Mouse (Mus musculus) olfactory bulb, adult 2 months (tissue): Measurements from ENCODE around the gene Dhcr24. TPM values are rescaled to one million over a fixed set of nuclear protein-coding genes. Genes with fewer than 3 reads are reported as not detected.

Experiments used
- H3K27ac ChIP-seq: fragments of 200-500 bp; 2 replicates; pipeline ENCODE4 v1.5.1; 2012; ENCODE audit warnings: low read depth, low read length; ENCODE audit not compliant: insufficient read depth
- H3K4me1 ChIP-seq: fragments of 200-500 bp; 2 replicates; pipeline ENCODE4 v1.6.1; 2012; ENCODE audit warnings: low read length; ENCODE audit not compliant: control insufficient read depth, insufficient read depth
- H3K4me3 ChIP-seq: fragments of 200-500 bp; 2 replicates; pipeline ENCODE4 v1.5.1; 2012; ENCODE audit warnings: mild to moderate bottlenecking, low read depth, low read length, moderate library complexity; ENCODE audit not compliant: insufficient read depth
- CTCF ChIP-seq: fragments of 200-500 bp; IDR thresholded peaks from 2 replicates; pipeline ENCODE4 v1.5.1; 2012; ENCODE audit warnings: low read depth, mild to moderate bottlenecking, low read length, moderate library complexity; ENCODE audit not compliant: insufficient read depth
- POLR2A ChIP-seq: fragments of 200-500 bp; IDR thresholded peaks from 2 replicates; pipeline ENCODE4 v1.6.1; 2012; ENCODE audit warnings: mild to moderate bottlenecking, low read depth, low read length, moderate library complexity; ENCODE audit not compliant: insufficient read depth
- WGBS: fragments of 180-500 bp; shearing (Covaris S2); methylation state at CpG from one replicate; pipeline ENCODE4 v1.1.7; 2018; 5-methylcytosine and 5-hydroxymethylcytosine counted together
- polyA plus RNA-seq: library from polyadenylated mRNA; stranded (reverse); fragments of >200 nt; gene quantifications from 2 replicates; pipeline ENCODE4 v1.2.4, GENCODE M21; 2012; ENCODE audit warnings: low replicate concordance; ENCODE audit not compliant: missing spikeins, insufficient read depth, insufficient read length

The Dhcr24 gene
- polyA plus RNA-seq, 1 experiment, result not detected

- WGBS, result 73% methylated on average over 7 of the region's 7 CpGs
- H3K27ac ChIP-seq, result no peak overlapping the region
- H3K4me3 ChIP-seq, result no peak overlapping the region
- peaks cover 9% of the 10 kb centered on the region for H3K4me1 ChIP-seq
- TF ChIP-seq CTCF (no peak), POLR2A (no peak)
These were observed 27.3 kb upstream of the Dhcr24 start for GRCm38 (mm10) chr4:106533421-106534080.

DNA sequence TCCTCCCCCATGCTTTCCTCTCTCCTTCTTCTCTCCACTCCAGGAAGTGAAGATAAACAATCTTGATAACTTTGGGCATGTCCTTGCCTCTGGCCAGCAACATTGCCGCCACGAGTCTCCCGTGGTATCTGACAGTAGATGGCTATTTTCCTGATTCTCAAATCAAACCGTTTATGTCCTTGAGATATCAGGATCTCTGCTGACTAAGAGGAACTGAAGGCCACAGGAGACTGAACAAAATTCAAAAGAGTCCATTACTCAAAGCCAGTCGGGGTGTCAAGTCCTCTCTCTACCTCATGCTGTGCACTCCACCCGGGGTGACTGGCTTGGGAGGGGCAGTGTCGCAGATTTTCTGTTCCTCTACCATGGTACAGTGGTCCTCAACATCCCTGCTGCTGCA, 26.6 kb upstream of the Dhcr24 start:
- no peak overlapping the region for H3K27ac ChIP-seq
- H3K4me3 ChIP-seq, result no peak overlapping the region
- WGBS, result 81% methylated on average over 7 of the region's 7 CpGs
- peaks cover 5% of the 10 kb centered on the region for H3K4me1 ChIP-seq
- TF ChIP-seq POLR2A (no peak), CTCF (no peak)

DNA sequence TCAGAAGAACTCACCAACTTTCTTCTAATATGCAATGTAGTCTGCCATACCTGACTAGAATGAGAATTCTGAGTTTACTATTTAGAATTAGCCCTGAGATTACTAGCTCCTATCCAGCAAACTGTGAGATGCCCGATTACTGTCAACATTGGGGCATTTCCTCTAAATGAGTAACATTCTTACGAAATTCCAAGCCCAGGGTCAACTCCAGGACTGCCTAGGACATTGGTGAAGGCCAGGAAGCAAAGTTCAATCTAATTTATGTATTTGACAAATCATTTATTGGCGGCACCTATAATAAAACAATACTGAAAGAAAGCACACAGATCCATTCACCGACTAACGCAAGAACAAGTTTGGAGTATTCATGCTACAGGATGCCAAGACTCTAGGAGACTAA, 21.1 kb upstream of the Dhcr24 start:
- 93% methylated on average over 5 of the region's 5 CpGs for WGBS
- H3K27ac ChIP-seq, result no peak overlapping the region
- no peak for TF ChIP-seq POLR2A
- TF ChIP-seq CTCF, result no peak
- no peaks in the 10 kb centered on the region for H3K4me1 ChIP-seq
- no peak overlapping the region for H3K4me3 ChIP-seq

DNA sequence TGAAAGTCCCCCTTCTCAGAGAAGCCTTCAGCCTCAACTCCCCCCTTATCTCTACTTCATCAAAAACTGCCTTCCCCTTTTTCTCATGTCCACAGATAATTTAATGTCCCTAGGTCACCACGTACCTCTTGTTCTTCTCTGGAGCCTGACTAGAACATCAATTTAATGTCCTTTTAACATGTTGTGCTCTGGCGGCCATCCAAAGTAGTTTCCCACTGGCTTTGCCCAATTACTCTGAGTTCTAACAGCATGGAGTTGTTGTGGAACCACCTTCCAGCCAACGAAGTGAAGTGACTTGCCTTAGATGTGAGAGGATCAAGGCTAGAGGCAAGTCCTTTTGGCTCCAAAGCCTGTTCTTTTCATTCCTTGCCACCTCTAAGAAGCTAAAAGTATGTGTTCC, 19.3 kb upstream of the Dhcr24 start:
- Histone ChIP-seq H3K4me3 (no peak overlapping the region), H3K27ac (no peak overlapping the region), H3K4me1 (no peaks in the 10 kb centered on the region)
- TF ChIP-seq CTCF (no peak), POLR2A (no peak)
- WGBS, result 53% methylated on average over 3 of the region's 3 CpGs

DNA sequence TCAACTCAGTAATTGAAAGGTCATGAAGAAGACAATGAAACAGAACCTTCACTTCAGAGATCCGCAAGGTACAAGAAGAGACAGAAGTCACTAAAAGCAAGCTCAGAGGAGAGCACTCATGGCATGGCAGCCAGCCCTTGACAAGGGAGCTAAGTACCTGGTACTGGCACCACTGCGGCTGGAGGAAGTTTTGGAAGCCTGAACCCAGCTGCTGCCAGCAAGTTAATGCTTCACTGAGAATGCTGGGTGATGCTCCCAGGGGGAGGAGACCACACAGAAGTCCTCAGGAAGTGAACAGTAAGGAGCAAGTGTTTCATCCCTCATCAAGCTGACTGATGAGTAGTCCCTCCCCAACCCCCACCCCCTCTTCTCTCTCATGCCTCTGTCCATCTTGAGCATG, 18.6 kb upstream of the Dhcr24 start:
- Histone ChIP-seq H3K4me1 (no peaks in the 10 kb centered on the region), H3K4me3 (no peak overlapping the region), H3K27ac (no peak overlapping the region)
- WGBS, result 85% methylated on average over 2 of the region's 2 CpGs
- no peak for TF ChIP-seq CTCF
- no peak for TF ChIP-seq POLR2A

- WGBS, result 73% methylated on average over 8 of the region's 8 CpGs
- no peak for TF ChIP-seq CTCF
- H3K4me3 ChIP-seq, result no peak overlapping the region
- H3K4me1 ChIP-seq, result no peaks in the 10 kb centered on the region
- H3K27ac ChIP-seq, result no peak overlapping the region
These were observed 14.9 kb upstream of the Dhcr24 start for GRCm38 (mm10) chr4:106545817-106546373.

DNA sequence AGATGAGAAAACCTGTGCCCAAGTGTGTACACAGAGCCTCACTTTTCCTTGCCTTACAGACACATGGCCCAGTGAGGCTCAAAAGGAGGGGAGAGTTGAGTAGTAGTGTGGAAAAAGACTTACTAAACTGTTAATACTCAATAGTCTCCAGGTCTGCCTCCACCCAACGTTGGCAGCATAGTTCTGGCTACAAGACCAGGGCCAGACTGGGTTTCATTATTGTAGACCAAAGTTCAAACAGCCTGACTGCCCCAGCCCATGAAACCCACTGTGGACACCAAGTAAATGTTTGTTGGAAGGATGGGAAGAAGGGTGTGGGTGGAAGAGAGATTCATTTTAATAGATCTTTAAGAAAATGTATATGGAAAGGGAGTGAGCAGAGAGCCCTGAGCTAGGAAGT, 13.9 kb upstream of the Dhcr24 start:
- WGBS, result 65% methylated on average over 1 of the region's 1 CpGs
- TF ChIP-seq POLR2A (no peak), CTCF (no peak)
- H3K4me1 ChIP-seq, result no peaks in the 10 kb centered on the region
- no peak overlapping the region for H3K27ac ChIP-seq
- H3K4me3 ChIP-seq, result no peak overlapping the region

DNA sequence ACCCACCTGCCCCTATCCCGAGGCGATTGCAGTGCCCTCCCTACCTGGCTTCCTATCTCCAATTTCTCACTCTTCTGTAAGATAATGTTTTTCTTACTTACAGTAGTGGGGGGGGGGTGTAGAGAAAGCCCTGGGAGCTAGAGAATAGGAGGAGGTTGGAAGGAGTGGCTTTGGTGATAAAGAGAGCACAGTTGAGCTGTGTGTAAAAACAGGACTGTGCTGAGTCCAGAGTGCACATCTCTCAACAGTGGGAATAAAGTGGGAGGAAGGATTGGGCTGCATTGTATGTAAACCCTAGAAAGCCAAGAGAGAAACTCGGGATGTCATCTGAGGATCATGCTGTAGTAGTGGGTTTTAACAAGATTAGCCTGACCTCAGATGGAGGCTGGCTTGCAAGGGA, 12.7 kb upstream of the Dhcr24 start:
- TF ChIP-seq POLR2A (no peak), CTCF (no peak)
- no peaks in the 10 kb centered on the region for H3K4me1 ChIP-seq
- WGBS, result 87% methylated on average over 3 of the region's 3 CpGs
- H3K27ac ChIP-seq, result no peak overlapping the region
- no peak overlapping the region for H3K4me3 ChIP-seq

- H3K4me1 ChIP-seq, result no peaks in the 10 kb centered on the region
- H3K27ac ChIP-seq, result no peak overlapping the region
- TF ChIP-seq CTCF (no peak), POLR2A (no peak)
- H3K4me3 ChIP-seq, result no peak overlapping the region
- 68% methylated on average over 8 of the region's 8 CpGs for WGBS
These were observed 10.2 kb upstream of the Dhcr24 start for GRCm38 (mm10) chr4:106550516-106551166.
